Mouse (Mus musculus) large intestine, adult 2 months (tissue): ENCODE data around the gene Calml3. TPM values are rescaled to one million over a fixed set of nuclear protein-coding genes. Genes with fewer than 3 reads are reported as not detected.
"Not testable (repeated sequence)": the region's sequence is repeated elsewhere in the genome, so short reads cannot be mapped to it uniquely, and the experiment has no call there.

Source experiments
- DNase-seq: peaks from one replicate; pipeline ENCODE4 v3.0.0-alpha.2; 2012; ENCODE audit warnings: low read depth, low spot score
- WGBS: fragments of 180-500 bp; shearing (Covaris S2); methylation state at CpG from one replicate; pipeline ENCODE4 v1.1.7; 2018; 5-methylcytosine and 5-hydroxymethylcytosine counted together
- polyA plus RNA-seq: library from polyadenylated mRNA; depleted of rRNA; stranded (reverse); fragments of >200 nt; gene quantifications from 2 replicates; pipeline ENCODE4 v1.2.3, GENCODE M21; 2012; rRNA removed

Calml3 gene
- not detected in 2 replicates for polyA plus RNA-seq

- no peak for DNase-seq
- 92% methylated on average over 13 of the region's 13 CpGs for WGBS
These were observed at the start of gene Calml3 for GRCm38 (mm10) chr13:3804186-3804585. TSS of gene Calml3 (minus strand) at chr13:3804316.

DNA sequence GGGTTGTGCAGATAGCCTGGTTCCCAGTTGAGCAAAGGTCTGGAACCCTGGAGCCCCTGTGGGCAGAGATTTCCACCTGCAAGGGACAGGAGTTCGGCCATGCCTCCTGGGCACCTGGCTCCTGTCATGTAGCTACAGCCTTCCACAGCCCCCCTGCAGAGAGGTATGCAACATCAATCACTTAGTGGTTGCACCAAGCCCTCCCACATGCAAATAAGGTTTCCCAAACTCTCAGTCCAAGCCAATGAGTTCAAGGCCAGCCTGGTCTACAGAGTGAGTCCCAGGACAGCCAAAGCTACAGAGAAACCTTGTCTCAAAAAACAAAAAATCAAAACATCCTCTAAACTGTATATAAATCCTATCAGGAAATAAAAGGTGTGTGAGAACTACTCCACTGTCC is 46.2 kb upstream of the Calml3 start:
- 88% methylated on average over 1 of the region's 1 CpGs for WGBS
- no peak for DNase-seq

- DNase-seq: not testable (repeated sequence)
These were observed 36.5 kb upstream of the Calml3 start for GRCm38 (mm10) chr13:3840662-3841061.

DNA sequence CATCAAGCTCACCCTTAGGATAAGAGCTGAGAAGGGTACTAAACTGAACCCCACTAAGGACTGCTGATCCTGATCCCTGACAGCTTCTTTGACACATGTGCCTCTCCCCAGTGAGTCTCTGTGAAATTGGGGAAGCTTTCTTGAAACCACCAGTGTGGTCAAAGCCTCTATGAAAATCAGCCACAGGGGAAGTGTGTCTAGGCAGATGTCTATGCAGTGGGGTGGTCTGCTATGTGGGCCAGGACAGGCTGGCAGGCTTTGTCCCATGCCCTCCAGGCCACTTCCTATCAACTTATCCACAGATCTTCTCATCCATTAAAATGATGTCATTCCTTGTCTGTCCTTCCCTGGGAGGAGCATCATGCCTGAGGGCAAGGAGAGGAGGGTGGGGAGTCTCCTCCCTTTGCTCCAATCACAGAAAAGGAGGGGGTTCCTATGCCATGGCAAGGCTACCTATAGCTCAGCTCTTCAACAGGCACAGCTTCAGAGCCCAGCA is 33.2 kb upstream of the Calml3 start, which contains the start of gene Calm4:
Calm4 (plus strand) TSS at position 446 of the 496 bp plus-strand sequence.
- DNase-seq: not testable (repeated sequence)

- DNase-seq: not testable (repeated sequence)
These were observed 29.5 kb upstream of the Calml3 start for GRCm38 (mm10) chr13:3833644-3834043.

DNA sequence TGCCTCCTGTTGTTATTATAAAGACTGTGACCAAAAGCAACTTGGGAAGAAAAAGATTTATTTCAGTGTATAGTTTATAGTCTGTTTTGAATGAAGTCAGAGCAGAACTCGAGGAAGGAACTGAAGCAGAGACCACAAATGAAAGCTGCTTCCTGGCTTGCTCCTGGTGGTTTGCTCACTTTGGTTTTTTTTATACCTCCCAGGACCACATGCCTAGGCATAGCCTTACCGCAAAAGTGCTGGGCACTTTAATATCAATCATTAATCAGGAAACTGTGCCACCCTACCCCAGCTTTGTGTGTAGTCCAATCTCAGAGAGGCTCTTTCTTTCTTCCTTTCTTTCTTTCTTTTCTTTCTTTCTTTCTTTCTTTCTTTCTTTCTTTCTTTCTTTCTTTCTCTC is 28.3 kb upstream of the Calml3 start:
- WGBS: 22% methylated on average over 2 of the region's 2 CpGs
- no peak for DNase-seq

- DNase-seq: no peak
These were observed 27.9 kb upstream of the Calml3 start for GRCm38 (mm10) chr13:3831994-3832393.

DNA sequence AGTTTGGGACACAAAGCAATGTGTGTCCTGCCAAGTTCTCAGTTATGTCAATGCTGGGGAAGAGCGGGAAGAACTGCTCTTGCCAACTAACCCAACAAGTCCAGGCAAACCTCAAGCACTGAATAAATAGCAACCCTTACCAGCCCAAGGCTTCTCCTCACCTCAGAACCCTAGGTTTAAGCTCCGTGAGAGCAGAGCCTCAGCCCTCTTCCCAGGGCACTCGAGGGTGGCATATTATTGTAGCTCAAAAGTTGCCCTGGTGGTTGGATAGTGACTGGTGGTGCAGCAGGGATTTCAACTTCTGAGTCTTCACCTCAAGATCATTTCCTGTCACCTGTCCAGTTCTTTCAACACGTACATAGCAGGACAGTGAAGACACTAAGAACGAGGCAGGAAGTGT is 27.4 kb upstream of the Calml3 start:
- 75% methylated on average over 5 of the region's 5 CpGs for WGBS
- DNase-seq: no peak

More at GRCm38 (mm10) chr13:3831994-3832393, 27.9 kb upstream of the Calml3 start:
- WGBS: 23% methylated on average over 1 of the region's 1 CpGs

DNA sequence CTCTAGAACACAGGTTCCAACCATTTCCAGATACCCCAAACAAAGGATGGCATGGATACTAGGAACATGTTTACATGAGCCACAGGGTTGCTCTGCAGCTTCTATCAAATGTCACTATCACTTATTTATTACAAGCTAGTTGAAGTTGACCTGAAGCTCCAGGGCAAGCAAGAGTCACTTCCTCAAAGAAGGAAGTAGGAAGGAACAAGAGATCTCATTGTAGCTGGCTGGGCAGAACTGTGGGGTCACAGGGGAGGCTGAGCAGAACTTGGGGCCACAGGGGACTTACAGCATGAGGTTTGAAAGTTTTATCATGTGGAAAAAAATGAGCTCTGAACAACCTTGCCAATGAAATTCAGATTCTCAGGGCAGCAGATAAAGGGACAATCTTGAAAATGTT is 21.6 kb upstream of the Calml3 start:
- DNase-seq: no peak

DNA sequence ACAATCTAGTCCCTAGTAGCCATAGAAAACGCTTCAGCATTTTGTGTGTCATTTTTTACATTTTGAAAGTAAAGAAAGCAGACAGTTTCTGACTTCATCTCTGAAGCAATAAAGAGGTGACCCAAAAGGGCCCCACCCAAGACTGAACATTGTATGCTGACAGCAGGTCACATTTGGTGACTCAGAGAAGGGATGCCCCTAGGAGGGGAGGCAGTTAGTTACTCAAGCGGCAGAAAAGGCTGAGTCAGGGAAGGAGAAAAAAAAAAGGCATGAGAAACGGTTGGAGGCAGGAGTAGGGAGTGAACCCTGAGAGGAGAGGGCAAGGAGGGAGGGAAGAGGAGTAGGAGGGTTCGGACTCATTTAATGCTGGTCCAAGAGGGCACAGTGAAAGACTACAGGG is 18.0 kb upstream of the Calml3 start:
- 46% methylated on average over 4 of the region's 4 CpGs for WGBS
- no peak for DNase-seq

DNA sequence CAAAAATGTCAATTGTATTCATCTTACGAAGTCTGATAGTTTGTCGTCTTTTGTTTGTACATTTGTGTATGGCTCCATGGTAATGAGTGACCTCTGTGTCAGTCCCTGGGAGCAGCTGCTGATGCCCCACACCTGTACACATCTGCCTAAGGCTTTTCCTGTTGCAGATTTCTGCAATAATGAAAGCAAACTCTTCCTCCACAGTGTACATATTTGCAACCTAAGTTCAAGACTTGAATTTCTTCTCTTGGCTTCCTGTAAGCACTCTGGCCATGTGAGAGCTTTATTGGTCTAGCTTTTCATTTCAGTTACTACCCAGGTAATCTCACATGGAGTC is 14.6 kb upstream of the Calml3 start:
- no peak for DNase-seq

GRCm38 (mm10) chr13:3818012-3818739 is 14.1 kb upstream of the Calml3 start:
- DNase-seq: no peak
- 59% methylated on average over 5 of the region's 5 CpGs for WGBS

More for the DNA sequence above, 14.6 kb upstream of the Calml3 start:
- 52% methylated on average over 2 of the region's 2 CpGs for WGBS

- no peak for DNase-seq
- whole genome bisulfite sequencing: 81% methylated on average over 7 of the region's 7 CpGs
These were observed 3.2 kb upstream of the Calml3 start for GRCm38 (mm10) chr13:3807131-3807827.

DNA sequence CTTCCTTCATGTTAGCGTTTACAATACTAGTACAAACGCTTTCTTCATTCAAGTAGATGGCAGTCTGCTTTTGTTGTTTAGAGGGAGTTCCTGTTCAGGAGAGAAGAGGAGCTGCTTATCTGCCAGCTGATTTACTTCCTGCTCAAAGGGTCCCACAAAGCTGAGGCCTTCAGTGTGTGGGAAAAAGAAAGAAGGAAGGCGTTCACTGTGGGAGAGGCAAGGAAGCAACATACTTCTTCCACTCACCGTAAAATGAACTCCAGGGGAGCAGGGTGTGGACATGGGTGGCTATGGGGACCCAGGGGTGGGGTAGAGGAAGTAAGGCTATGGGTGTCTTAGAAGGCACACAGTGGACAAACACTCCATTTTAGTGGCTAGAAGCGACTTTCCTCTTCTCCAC is 1.5 kb upstream of the Calml3 start:
- no peak for DNase-seq
- WGBS: 18% methylated on average over 5 of the region's 5 CpGs

DNA sequence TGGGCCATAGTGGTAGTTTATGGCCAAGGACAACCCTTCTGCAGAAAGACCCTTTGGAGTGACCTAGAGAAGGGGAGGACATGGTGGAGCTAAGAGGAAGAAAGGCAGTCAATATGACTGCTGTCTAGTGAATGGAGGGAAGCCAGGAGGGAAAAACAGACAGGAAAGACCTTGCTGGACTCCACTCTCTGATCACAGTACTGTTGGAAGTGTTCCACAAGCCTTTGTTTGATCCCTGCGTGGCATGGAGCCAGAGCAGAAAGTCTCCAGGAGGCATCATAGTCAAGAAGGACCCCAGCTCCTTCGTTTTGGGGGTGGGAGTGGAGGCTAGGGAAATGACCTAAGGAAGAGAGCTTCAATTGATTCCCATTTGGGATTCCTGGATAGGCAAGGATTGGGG is 1.0 kb upstream of the Calml3 start:
- 17% methylated on average over 2 of the region's 2 CpGs for WGBS
- no peak for DNase-seq

DNA sequence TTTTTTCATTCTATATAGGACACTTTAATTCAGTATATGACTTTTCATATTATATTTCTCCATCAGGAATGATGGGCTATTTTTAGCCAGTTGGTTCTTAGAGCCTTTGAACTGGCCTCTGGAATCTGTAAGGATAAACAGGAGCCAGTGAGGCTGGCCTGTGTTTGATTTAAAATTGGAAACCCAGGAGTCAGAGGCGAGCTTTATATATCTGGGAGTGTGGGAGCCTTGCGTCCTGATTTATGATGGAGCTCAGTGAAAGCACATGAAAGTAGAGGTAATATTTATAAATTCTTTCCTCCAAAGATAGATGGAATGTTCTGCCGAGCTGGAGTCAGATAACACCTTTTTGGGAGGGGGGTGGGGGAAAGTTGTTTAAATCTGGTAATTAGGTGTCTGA is 4.7 kb downstream of the Calml3 start:
- no peak for DNase-seq

GRCm38 (mm10) chr13:3798751-3799150 is 5.4 kb downstream of the Calml3 start:
- DNase-seq: no peak

More for the DNA sequence above, 4.7 kb downstream of the Calml3 start:
- WGBS: 61% methylated on average over 3 of the region's 3 CpGs

DNA sequence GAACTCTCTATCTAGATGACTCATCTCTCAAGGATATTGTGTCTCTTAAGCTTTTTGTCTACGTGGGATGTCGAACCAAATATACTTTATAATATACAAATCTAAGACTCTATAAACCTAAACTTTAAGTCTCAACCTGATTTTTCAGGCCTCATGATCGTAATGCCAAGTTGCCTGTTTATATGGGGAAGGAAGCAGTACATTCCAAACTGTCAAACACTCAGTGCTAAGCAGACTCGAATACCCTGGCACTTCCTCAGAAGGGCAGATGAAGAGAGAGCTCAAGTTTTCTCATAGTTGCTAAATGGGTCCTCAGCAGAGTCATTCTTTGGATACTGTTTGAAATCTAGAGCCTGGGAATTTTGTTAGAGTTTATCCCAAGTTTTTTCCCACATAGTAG is 7.5 kb downstream of the Calml3 start:
- 56% methylated on average over 4 of the region's 4 CpGs for WGBS
- DNase-seq: no peak

- 29% methylated on average over 2 of the region's 2 CpGs for WGBS
- DNase-seq: no peak
These were observed 14.6 kb downstream of the Calml3 start for GRCm38 (mm10) chr13:3789531-3789930.

- DNase-seq: no peak
- 65% methylated on average over 2 of the region's 2 CpGs for WGBS
These were observed 15.5 kb downstream of the Calml3 start for GRCm38 (mm10) chr13:3788588-3788987.

DNA sequence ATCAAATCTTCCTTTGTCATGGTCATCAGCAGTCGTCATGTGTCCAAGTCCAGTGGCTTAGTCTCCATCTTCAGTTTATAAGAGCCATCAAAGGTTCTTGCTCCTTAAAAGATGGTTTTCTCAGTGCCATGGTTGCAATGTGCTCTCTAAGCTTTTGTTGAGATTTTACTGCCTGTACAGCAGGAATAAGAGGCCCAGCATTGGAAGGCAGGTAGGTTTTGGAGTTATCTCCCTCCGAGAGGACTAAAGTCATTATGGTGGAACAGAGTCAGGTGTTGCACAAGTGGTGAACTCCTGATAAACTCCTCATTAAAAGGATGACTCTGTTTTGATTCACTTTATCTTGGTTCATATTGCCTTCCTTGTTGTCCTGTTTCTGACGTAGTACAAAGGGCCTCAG is 16.5 kb downstream of the Calml3 start:
- no peak for DNase-seq
- WGBS: 92% methylated on average over 3 of the region's 3 CpGs
